Mouse (Mus musculus) kidney, adult 2 months (tissue): ENCODE measurements around the gene Cggbp1.

Experiments
- CTCF ChIP-seq: fragments of 200-500 bp; conservative IDR thresholded peaks from 2 replicates; pipeline ENCODE4 v1.5.1; 2011; ENCODE audit warnings: low read depth, mild to moderate bottlenecking, control low read depth, low read length, moderate library complexity, mixed read lengths; ENCODE audit not compliant: insufficient read depth, insufficient read length
- POLR2A ChIP-seq: fragments of 200-500 bp; IDR thresholded peaks from one replicate; pipeline ENCODE4 v1.6.1; 2011; ENCODE audit warnings: low read depth, low read length, control low read depth

- TF ChIP-seq CTCF, result no peak
- no peak for TF ChIP-seq POLR2A
These were observed 33.8 kb downstream of the Cggbp1 start for GRCm38 (mm10) chr16:64885547-64885946.
